9 mouse cellular contexts compared by ENCODE assay signal in genomic region chr11:116620559-116621253, GRCm38 (mm10). TPM values are rescaled to one million over a fixed set of nuclear protein-coding genes. Genes with fewer than 3 reads are reported as not detected.
DNase-seq lines count a peak whose midpoint lies in the region; ATAC-seq and TF ChIP-seq lines count a peak whose summit lies in the region.
"Had no signal": no experiment of that assay in that cellular context is flagged by ENCODE, and none has a peak within 500 bp of the region (broad histone marks: within the 10 kb centered on the region; RNA-seq: fewer than 3 reads in every experiment).

No protein-coding gene starts in this region.

- TF ChIP-seq EP300 in heart, adult 2 months (IDR thresholded peaks at IDR 0.05; ENCODE audit: insufficient read depth, low read depth, low read length) = no peak

- H3K4me3 ChIP-seq in heart, adult 2 months = peak overlapping the region; percentile 1
- H3K4me3 ChIP-seq in spleen, adult 2 months (ENCODE audit: extremely low read depth, insufficient read depth, insufficient read length) = no peak overlapping the region
- no peak overlapping the region for H3K4me3 ChIP-seq in liver, adult 2 months (ENCODE audit: insufficient read depth, low read depth, low read length)
- H3K4me3 ChIP-seq in forebrain, embryonic 12.5 days (replicated peaks) = no peak overlapping the region
- H3K4me3 ChIP-seq: limb, embryonic 12.5 days had no signal

- peaks cover 5% of the 10 kb centered on the region for H3K79me2 ChIP-seq in heart, adult 2 months (replicated peaks; ENCODE audit: control insufficient read depth, insufficient read depth, low read length)
- peaks cover 21% of the 10 kb centered on the region for H3K79me2 ChIP-seq in liver, adult 2 months (ENCODE audit: control insufficient read depth, insufficient read depth, low read length)

- DNase-seq in heart, adult 2 months = peak in 1 of 2 experiments; percentile 44
- DNase-seq in heart, postnatal 25 days (ENCODE audit: low spot score) = no peak
- DNase-seq in spleen, adult 2 months (ENCODE audit: low read depth in 1 of 2, low spot score in 2 of 2) = no peak
- no peak for DNase-seq in spleen, postnatal 36 days (ENCODE audit: low spot score in 2 of 2)
- no peak for DNase-seq in liver, adult 2 months (ENCODE audit: extremely low read depth, low read depth, low spot score)
- DNase-seq in T-cell, adult 2 months (ENCODE audit: low spot score) = no peak
- DNase-seq in urinary bladder, postnatal 14 days (ENCODE audit: low spot score) = no peak

- TF ChIP-seq POLR2A in heart, adult 2 months (IDR thresholded peaks at IDR 0.05; ENCODE audit: insufficient read depth, low read depth, low read length) = no peak
- TF ChIP-seq POLR2A in spleen, adult 2 months (IDR thresholded peaks at IDR 0.05; ENCODE audit: low read depth, low read length) = no peak
- no peak for TF ChIP-seq POLR2A in liver, adult 2 months (IDR thresholded peaks at IDR 0.05; ENCODE audit: extremely low read depth, insufficient read depth, low read length)

- WGBS in heart, adult 2 months = 42% methylated on average over 10 of the region's 10 CpGs
- whole genome bisulfite sequencing in spleen, adult 2 months = 79% methylated on average over 10 of the region's 10 CpGs
- WGBS in liver, adult 2 months = 38% methylated on average over 10 of the region's 10 CpGs
- 84% methylated on average over 10 of the region's 10 CpGs for WGBS in forebrain, embryonic 12.5 days

- TF ChIP-seq CTCF in heart, adult 2 months (IDR thresholded peaks at IDR 0.05) = no peak
- TF ChIP-seq CTCF in spleen, adult 2 months (IDR thresholded peaks at IDR 0.05; ENCODE audit: extremely low read depth, insufficient read depth, insufficient read length, insufficient replicate concordance) = no peak
- TF ChIP-seq CTCF in liver, adult 2 months (IDR thresholded peaks at IDR 0.05; ENCODE audit: low read depth, low read length) = no peak

- no peaks in the 10 kb centered on the region for H3K27me3 ChIP-seq in heart, adult 2 months (ENCODE audit: control insufficient read depth, insufficient read depth, low read length)
- H3K27me3 ChIP-seq in spleen, adult 2 months (ENCODE audit: control insufficient read depth, insufficient read depth, low read length) = no peaks in the 10 kb centered on the region
- H3K27me3 ChIP-seq in liver, adult 2 months (ENCODE audit: control insufficient read depth, insufficient read depth, low read length) = no peaks in the 10 kb centered on the region
- peaks cover 45% of the 10 kb centered on the region for H3K27me3 ChIP-seq in forebrain, embryonic 12.5 days

- no peak for ATAC-seq in forebrain, embryonic 12.5 days (ENCODE audit: low FRiP score)

- H3K4me1 ChIP-seq in heart, adult 2 months (ENCODE audit: control insufficient read depth, insufficient read depth, low read length) = peaks cover 61% of the 10 kb centered on the region
- peaks cover 60% of the 10 kb centered on the region for H3K4me1 ChIP-seq in spleen, adult 2 months (ENCODE audit: control insufficient read depth, insufficient read depth, insufficient read length)
- peaks cover 46% of the 10 kb centered on the region for H3K4me1 ChIP-seq in liver, adult 2 months (ENCODE audit: control insufficient read depth, insufficient read depth, low read length)
- peaks cover 30% of the 10 kb centered on the region for H3K4me1 ChIP-seq in forebrain, embryonic 12.5 days

- no peaks in the 10 kb centered on the region for H3K9me3 ChIP-seq in forebrain, embryonic 12.5 days
- H3K9me3 ChIP-seq: limb, embryonic 12.5 days had no signal

- peak overlapping the region; percentile 3; the same call in 1 of the 2 replicates for H3K9ac ChIP-seq in heart, adult 2 months (ENCODE audit: low read depth, low read length)
- no peak overlapping the region for H3K9ac ChIP-seq in liver, adult 2 months (ENCODE audit: low read depth, low read length)
- no peak overlapping the region for H3K9ac ChIP-seq in forebrain, embryonic 12.5 days
- H3K9ac ChIP-seq: limb, embryonic 12.5 days had no signal

- no peaks in the 10 kb centered on the region; the same call in 1 of the 2 replicates for H3K36me3 ChIP-seq in heart, adult 2 months (ENCODE audit: control insufficient read depth, insufficient read depth, low read length)
- H3K36me3 ChIP-seq in spleen, adult 2 months (ENCODE audit: control insufficient read depth, insufficient read depth, low read length) = no peaks in the 10 kb centered on the region
- H3K36me3 ChIP-seq in liver, adult 2 months (ENCODE audit: control insufficient read depth, insufficient read depth, low read length) = no peaks in the 10 kb centered on the region
- H3K36me3 ChIP-seq in forebrain, embryonic 12.5 days (replicated peaks) = no peaks in the 10 kb centered on the region
- H3K36me3 ChIP-seq: limb, embryonic 12.5 days had no signal

- H3K27ac ChIP-seq in heart, adult 2 months = peak overlapping the region; percentile 96
- peak overlapping the region; percentile 43; the same call in 1 of the 2 replicates for H3K27ac ChIP-seq in spleen, adult 2 months (ENCODE audit: insufficient read depth, low read length)
- H3K27ac ChIP-seq in liver, adult 2 months (replicated peaks; ENCODE audit: insufficient read depth, low read depth, low read length) = peak overlapping the region; percentile 12
- H3K27ac ChIP-seq in forebrain, embryonic 12.5 days = no peak overlapping the region
- H3K27ac ChIP-seq: limb, embryonic 12.5 days had no signal

- intact Hi-C loops in heart, adult 2 months (cut with DNase I) = no loop called here
- intact Hi-C loops in heart, postnatal 25 days (cut with DNase I) = no loop called here

- H3K4me2 ChIP-seq in forebrain, embryonic 12.5 days = no peak overlapping the region

RNA-seq across cellular contexts. Expression of gene Rhbdf2, which starts 6.1 kb away (rescaled TPM):
- 10 to 100 TPM; 10.8 to 11.2 TPM for total RNA-seq in heart, adult 2 months (2021)
- 19.2 and 22.3 TPM in 2 replicates for polyA plus RNA-seq in heart, adult 2 months (2012; rRNA removed)
- total RNA-seq in heart, postnatal 25 days (2021) = 10 to 100 TPM; 10.6 to 12.8 TPM
- polyA plus RNA-seq in spleen, adult 2 months (2012; rRNA removed) = 84.5 and 91.2 TPM in 2 replicates
- total RNA-seq in liver, adult 2 months (2014; rRNA removed) = 3.1 and 4.1 TPM in 2 replicates
- polyA plus RNA-seq in liver, adult 2 months (2012; rRNA removed) = 15.0 and 17.8 TPM in 2 replicates
- polyA plus RNA-seq in forebrain, embryonic 12.5 days (2016; fragmentation: Nextera tagmentation; extraction: Ambion mirVana) = 1.4 and 1.9 TPM in 2 replicates

RNA-seq across cellular contexts. Expression of gene Prcd, which starts 32.6 kb away (rescaled TPM):
- 1 to 10 TPM; 1.1 to 1.3 TPM for total RNA-seq in heart, adult 2 months (2021)
- polyA plus RNA-seq in heart, adult 2 months (2012; rRNA removed) = 0.76 and 1.1 TPM in 2 replicates
- total RNA-seq in heart, postnatal 25 days (2021) = 1 to 10 TPM; 1.0 to 1.6 TPM
- polyA plus RNA-seq in spleen, adult 2 months (2012; rRNA removed) = 0.35 and 0.72 TPM in 2 replicates
- 0.27 TPM in 1 of 2 replicates, not detected in the other for total RNA-seq in liver, adult 2 months (2014; rRNA removed)
- polyA plus RNA-seq in liver, adult 2 months (2012; rRNA removed) = not detected in 2 replicates
- 0.76 and 1.3 TPM in 2 replicates for polyA plus RNA-seq in forebrain, embryonic 12.5 days (2016; fragmentation: Nextera tagmentation; extraction: Ambion mirVana)

RNA-seq across cellular contexts. Expression of gene Cygb, which starts 33.4 kb away (rescaled TPM):
- total RNA-seq in heart, adult 2 months (2021) = 10 to 100 TPM; 42.5 to 50.3 TPM
- polyA plus RNA-seq in heart, adult 2 months (2012; rRNA removed) = 55.0 and 66.1 TPM in 2 replicates
- total RNA-seq in heart, postnatal 25 days (2021) = 10 to 100 TPM; 34.8 to 49.8 TPM
- 10.0 and 14.2 TPM in 2 replicates for polyA plus RNA-seq in spleen, adult 2 months (2012; rRNA removed)
- total RNA-seq in liver, adult 2 months (2014; rRNA removed) = 2.6 and 4.8 TPM in 2 replicates
- polyA plus RNA-seq in liver, adult 2 months (2012; rRNA removed) = 5.6 and 6.1 TPM in 2 replicates
- 4.2 and 4.3 TPM in 2 replicates for polyA plus RNA-seq in forebrain, embryonic 12.5 days (2016; fragmentation: Nextera tagmentation; extraction: Ambion mirVana)

RNA-seq across cellular contexts. Expression of gene Aanat, which starts 34.5 kb away (rescaled TPM):
- not detected for total RNA-seq in heart, adult 2 months (2021)
- not detected in 2 replicates for polyA plus RNA-seq in heart, adult 2 months (2012; rRNA removed)
- not detected for total RNA-seq in heart, postnatal 25 days (2021)
- polyA plus RNA-seq in spleen, adult 2 months (2012; rRNA removed) = not detected in 2 replicates
- not detected in 2 replicates for total RNA-seq in liver, adult 2 months (2014; rRNA removed)
- polyA plus RNA-seq in liver, adult 2 months (2012; rRNA removed) = not detected in 2 replicates
- 0.24 TPM in 1 of 2 replicates, not detected in the other for polyA plus RNA-seq in forebrain, embryonic 12.5 days (2016; fragmentation: Nextera tagmentation; extraction: Ambion mirVana)
- polyA plus RNA-seq: limb, embryonic 12.5 days had no signal

RNA-seq across cellular contexts. Expression of gene Ube2o, which starts 39.5 kb away (rescaled TPM):
- 10 to 100 TPM; 24.8 to 36.3 TPM for total RNA-seq in heart, adult 2 months (2021)
- polyA plus RNA-seq in heart, adult 2 months (2012; rRNA removed) = 22.6 and 26.4 TPM in 2 replicates
- total RNA-seq in heart, postnatal 25 days (2021) = 10 to 100 TPM; 31.4 to 37.1 TPM
- polyA plus RNA-seq in spleen, adult 2 months (2012; rRNA removed) = 42.3 and 77.3 TPM in 2 replicates
- 2.0 and 3.2 TPM in 2 replicates for total RNA-seq in liver, adult 2 months (2014; rRNA removed)
- 5.7 and 7.3 TPM in 2 replicates for polyA plus RNA-seq in liver, adult 2 months (2012; rRNA removed)
- 12.5 and 17.3 TPM in 2 replicates for polyA plus RNA-seq in forebrain, embryonic 12.5 days (2016; fragmentation: Nextera tagmentation; extraction: Ambion mirVana)
